Mouse (Mus musculus) megakaryocyte, embryonic 14.5 days (primary cell): ENCODE results near the gene Cln5.

Source experiments
- FLI1 ChIP-seq: IDR thresholded peaks from 2 replicates; pipeline ENCODE4 v1.6.1; 2012; ENCODE audit warnings: low read length, inconsistent platforms, mixed read lengths
- GATA1 ChIP-seq: IDR thresholded peaks from 3 replicates; pipeline ENCODE4 v1.6.1; 2012; ENCODE audit warnings: mixed read lengths, low read length, inconsistent platforms, borderline replicate concordance

DNA sequence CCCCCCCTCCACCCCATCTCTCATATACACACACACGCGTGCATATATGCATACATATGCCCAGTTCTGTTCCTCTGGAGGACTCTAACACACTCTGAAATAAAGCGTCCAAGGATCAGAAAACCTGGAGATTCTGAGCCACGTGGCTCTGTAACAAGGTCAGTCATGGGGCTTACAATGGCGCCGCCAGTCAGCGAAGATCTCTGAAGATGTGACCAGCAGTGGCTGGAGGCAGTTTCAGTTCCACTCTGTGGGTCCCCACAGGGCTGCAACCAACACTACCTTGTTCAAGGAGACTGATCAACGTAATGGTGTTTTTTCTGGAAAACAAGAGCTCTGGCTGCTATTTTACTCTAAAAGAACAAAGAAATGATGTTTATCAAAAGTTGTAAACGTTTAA lies 35.9 kb upstream of the Cln5 start:
- TF ChIP-seq GATA1 (no peak), FLI1 (no peak)
